Mouse (Mus musculus) retina, embryonic 14.5 days (tissue): ENCODE results near the gene Ndufb4.
A peak's percentile ranks its signal among the peaks of the same experiment; 100 is the strongest.
"Not testable (repeated sequence)": the region's sequence is repeated elsewhere in the genome, so short reads cannot be mapped to it uniquely, and the experiment has no call there.

Experiments used
- DNase-seq: peaks from one replicate; pipeline ENCODE4 v3.0.0-alpha.2; 2015; ENCODE audit warnings: low spot score

The Ndufb4 gene

DNA sequence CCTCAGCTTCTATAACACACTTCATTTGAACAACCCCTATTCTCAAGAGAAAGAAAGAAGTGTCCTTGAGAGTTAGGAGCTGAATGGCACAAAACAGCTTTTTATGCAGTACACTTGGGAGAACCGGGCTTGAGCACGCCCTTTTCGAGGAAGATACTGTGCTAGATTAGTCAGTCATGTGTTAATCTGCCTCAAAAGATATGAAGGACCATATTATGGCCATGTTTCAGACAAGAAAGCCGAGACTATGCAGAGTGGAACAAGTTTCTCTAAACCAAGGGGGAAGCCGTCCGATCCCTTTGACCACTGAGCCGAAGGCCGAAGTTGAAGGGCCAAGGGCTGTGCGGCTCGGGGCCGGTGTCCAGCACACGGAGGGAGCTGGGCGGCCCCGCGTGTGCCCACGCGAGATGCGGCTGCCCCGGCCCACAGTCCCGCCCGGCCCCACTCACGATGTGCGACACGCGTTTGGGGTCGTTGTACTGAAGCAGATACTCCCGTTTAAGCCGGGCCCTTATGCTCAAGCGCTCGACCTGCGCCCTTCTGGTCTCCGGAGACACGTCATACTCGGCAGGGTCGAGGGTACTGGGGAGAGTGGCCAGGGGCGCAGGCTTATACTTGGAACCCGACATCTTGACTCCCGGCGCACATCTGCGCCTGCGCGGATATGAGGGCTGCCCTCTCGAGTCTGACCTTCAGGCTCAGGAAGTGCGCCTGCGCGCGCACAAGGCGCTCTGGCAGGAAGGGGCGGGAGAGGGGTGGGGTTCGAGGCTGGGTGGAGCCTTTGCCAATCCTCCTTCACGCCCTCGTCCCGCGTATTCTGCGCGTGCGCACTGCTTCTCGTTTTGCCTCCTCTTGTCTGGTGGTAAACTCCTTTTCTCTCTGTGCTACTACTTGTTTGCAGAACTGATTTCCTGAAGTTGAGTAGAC, at the start of gene Ndufb4:
Gene Ndufb4, minus strand, starts transcription at position 723 of the 927 bp plus-strand sequence.
- peak; percentile 99 for DNase-seq

DNA sequence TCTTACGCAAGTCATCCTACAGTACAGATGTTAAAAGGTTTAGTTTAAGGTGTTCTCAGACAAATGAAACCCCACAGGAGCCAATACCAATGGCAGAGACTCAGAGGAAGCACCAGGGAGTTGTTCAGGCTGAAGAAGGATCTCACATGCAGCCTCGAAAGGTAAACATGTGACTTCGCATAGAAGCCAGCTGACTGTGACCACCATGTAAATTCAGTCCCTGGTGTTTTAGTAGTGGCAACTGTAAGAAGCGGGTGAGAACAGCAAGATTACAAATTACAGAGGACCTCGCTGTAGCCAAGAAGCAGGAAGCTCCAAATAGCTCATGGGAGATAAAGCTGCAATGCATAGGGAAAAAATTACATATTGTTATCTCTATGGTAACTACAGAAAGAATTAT, 49.6 kb upstream of the Ndufb4 start:
- no peak for DNase-seq

DNA sequence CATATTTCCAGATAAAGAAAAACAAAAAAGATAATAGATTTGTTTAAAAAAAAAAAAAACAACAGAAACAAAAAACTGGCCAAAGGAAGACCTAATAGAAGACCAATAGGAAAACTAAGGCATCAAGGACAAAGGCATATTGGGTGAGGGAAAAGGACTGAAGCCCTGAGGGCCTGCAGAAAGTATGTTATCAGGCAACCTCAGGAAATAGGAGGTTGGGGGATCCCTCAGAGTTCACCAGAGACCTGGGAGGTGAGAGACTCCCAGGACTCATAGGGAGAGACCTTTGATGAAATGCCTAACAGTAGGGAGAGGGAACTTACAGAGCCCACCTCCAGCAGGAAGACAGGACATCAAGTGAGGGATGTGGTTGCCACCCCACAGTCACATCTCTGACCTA, 45.8 kb upstream of the Ndufb4 start:
- DNase-seq: not testable (repeated sequence)

DNA sequence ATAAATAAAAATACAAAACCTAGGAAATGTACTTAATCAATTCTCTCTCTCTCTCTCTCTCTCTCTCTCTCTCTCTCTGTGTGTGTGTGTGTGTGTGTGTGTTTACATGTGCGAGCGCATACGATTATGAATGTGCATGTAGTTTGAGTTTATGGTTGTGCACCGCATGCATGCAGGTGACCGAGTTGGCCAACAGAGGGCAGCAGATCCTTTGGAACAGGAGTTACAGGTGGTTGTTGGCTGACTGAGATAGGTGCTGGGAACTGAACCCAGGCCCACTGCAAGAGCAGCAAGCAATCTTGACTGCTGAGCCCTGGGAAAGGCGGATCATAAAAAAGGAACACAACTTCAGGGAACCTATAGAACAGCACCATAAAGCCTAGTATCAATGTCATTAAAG, 44.5 kb upstream of the Ndufb4 start:
- no peak for DNase-seq

DNA sequence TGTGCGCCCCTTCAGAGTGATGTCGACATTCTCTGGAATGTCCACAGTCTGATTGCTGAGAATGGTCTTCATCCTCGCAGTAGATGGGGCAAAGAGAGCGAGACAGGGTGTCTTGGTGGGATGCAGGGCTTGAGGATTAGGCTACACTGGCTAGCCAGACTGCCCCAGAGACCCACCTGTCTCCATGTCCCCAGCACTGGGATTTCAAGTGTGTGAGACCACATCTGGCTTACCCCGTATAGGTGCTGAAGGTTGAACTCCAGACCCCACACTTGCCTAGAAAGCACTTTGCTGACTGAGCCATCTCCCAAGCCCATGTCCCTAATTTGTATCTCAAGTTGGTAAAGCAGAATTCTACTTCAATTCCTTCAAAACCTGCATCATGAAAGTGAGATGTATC, 43.0 kb upstream of the Ndufb4 start:
- no peak for DNase-seq

DNA sequence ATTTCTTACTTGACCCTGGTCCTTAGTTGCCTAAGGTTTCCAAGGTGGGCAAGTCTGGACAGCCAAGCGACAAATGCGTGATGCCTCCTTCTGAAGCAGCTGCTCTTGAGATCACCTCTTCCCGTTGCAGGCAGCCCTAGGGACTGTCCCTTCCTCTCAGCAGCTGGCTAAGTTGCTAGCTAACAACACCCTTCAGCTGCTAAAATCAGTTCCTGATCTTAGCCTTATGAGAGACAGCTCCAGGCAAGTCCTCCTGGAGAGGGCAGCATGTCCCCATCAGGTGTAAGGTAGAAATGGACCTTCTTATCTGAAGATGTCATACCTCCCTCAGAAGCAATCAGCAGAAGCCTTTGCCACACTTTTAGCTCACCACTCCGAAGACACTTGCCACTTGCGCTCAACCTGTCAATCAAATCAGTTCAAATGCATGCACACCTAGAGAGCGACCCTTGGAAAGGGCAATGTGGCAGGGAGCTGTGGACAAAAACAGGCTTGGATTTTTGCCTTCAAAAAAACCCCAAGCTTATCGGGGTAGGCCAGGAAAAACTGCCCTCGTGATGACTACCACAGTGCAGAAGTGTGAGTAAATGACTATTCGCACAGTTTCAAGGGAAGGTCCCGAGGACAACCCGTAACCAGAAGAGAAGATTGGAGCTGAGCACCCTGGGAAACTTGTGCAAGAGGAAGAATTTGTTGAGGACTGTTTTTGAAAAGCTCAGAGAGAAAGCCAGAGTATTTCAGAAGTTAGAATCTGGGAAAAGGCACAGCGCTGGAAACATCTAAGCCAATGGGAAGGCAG, 36.9 kb upstream of the Ndufb4 start:
- no peak for DNase-seq

DNA sequence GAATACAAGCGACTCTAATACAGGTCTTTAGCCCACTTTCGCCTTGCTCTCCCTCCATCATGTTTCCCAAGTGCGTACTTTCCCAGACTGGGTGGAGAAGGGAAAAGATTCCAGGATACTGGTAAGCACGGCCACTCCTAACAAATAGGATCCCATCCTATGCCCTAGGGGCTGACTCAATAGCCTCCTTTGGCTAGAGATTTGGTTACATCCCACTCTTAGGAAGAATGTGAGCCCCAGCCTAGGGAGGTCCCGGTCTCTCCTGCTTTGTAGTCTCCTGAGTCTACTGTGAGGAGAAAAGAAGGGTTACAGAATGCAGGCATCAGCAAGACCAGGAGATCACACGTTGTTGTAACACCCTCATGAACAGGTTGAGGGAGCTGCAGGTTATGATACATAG, 36.2 kb upstream of the Ndufb4 start:
- no peak for DNase-seq

DNA sequence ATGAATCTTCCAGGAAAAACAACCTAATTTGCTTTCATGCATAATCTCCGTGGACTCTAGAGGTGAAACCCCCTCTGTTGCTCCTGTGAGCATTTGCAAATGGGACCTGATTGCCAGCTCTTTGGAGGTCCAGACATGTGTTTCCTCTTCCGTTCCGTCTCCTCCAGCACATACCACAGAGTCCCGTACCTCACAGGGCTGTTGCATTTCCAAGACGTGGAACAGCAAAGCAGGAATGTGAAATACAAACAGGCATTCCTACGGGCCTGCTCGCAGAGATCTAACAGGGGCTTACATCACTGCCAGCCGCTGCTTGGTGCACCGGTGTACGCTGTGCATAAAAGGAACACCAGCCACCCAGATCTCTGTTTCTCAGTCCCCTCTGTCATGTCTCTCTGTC, 35.7 kb upstream of the Ndufb4 start:
- DNase-seq: no peak

DNA sequence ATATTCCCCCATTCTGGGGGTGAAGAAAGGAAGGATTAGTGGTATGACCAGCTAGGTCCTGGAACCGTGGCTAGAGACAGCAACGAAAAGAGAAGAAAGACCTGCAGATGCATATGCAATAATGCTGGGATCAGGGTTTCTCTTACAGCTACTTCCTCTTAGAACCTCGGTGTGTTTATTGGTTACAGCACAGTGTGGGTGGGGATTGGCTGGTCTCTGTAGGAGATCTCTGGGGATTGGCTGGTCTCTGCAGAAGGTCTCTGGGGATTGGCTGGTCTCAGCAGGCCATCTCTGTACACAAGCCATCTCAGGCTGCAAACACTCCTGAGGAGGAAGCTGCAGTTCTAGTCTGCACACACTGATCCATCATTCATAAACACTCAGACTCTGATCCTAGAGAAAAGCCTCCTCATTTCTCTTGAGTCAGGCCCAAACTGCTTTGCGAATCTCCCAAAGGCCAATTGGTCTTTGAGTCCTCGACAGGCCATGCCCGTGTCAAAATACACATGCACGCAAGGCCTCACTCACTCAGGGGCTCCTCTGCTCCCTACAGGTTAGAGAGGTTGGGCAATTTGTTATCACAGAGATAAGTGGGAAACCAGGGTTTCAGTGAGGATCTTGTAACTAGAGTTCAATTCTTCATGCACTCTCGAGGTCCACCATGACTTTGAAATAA, 35.1 kb upstream of the Ndufb4 start:
- DNase-seq: no peak

DNA sequence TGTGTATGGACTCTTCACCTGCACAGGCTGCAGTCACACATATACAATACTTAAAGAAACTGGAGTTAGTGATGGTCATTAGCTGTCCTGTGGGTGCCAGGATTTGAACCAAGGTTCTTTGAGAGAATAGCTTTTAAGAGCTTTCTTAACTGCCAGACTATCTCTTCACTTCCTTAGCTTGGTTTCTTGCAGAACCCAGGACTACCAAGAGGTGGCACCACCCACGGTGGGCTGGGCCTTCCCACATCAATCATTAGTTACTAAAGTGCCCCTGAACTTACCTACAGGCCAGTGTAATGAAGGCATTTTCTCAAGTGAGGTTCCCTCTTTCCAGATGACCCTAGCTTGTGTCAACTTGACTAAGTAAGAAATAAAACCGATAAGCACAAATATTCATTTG, 33.9 kb upstream of the Ndufb4 start:
- no peak for DNase-seq

DNA sequence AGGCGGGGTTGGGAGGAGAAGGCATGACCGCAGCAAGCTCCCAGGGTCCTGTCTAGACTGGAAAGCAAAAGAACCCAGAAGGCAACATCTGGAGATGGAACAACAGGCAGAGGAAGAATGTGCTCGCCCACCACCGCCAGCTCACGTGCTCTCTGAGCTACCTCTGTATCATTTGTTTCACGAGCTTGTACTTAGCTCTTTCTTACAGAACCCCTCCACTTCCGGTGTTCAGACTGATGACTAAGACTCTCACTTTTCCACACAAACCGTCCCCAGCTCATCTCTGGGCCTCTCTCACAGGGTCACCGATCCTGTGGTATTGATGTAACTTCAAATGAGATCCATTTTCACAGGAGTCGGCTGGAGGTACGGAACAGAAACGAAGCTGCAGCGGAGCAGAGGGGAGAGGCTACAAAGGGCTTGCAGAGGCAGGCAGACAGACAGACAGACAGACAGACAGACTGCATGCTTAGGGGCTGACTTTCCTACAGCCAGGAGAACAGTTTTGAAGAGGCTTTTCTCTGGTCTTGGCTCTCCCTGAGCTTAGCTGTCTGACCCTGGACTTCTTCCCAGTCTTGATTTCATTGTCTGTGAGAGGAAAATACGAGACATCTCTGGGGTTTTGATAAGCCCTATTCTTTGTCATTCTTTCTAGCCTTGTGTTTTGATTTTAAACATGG, 33.2 kb upstream of the Ndufb4 start:
- DNase-seq: no peak

DNA sequence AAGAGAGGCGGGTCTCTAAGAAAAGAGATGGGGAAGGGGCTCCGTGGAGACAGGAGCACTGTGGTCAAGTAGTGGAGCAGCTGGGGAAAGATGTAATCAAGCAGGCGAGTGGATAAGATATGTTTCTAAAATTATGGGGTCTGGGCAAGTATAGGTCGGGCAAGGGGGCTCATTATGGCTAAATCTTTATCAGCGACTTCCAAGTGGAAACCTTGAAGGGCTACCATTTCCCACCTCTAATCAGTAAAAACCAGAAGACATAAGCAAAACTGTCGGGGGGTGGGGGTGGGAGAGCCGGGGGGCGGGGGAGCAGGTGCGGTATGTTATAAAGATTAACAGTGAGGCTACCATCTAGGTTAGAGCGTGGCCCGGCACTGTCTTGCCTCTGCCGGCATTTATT, 32.6 kb upstream of the Ndufb4 start:
- no peak for DNase-seq

DNA sequence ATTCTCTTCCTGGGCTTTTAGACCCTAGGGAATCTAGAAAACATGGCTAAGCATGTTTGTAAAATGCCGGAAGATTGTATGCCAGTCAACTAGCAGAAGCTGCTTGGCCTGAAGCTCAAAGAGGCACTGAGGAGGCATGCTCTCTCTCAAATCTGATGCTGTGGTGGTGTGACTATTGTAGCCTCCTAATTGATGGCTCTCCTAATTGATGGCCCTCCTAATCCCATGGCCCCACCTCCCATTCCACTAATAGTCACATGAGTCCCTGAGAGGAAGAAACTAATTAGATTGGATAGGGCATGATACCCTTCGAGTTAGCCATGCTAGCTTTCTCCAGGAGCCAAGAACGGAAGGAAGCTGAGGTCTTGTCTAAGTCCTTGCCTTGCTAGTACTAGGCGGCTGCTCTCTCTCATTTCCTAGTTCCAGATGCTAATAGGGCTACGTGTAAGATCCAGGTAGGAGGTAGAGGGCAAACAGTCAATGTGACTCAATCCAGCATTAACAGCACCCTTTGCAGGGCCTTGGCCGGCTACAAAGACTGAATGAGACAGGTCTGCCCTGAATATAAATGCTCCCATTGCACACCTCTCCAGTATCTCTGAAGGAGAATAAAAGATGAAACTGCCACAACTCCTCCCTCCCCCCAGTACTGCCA, 31.8 kb upstream of the Ndufb4 start:
- DNase-seq: peak; percentile 65

DNA sequence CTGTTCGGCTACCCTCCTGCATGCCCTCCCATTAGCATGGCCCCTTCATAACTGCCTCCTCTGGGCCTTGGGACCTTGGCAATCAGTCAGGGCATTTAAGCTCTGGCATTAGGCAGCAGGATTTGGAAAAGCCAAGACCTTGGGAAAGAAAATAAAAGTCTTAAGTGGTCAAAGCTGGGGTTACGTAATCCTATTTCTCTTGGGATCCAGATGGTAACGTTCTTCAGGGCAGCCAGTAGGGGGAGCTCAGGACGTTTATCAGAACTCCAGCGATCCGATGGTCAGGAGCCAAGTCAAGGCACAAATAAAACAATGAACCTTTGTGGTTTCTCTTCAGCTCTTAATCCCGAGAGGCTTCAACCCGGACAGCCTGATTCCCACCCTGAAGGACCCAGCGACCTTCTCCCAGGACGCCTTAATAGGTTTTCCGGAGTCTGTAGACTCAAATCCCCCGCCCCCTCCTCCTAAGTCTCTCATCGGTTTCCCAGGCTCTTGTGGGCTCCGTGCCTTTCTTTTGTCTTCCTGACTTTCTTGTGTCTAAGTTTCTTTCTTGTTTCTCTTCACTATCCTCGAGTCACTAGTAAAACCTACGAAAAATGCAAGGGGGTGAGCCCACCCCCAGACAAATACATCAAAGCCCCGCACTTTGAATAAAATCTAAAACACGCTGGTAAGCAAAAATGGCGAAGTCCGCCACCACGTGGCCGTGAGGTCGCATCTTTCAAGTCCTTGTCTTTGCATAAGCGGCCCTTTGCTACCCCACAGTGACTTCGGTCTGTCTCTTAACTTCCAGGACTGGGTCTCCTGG, 30.6 kb upstream of the Ndufb4 start:
- peak; percentile 97 for DNase-seq

DNA sequence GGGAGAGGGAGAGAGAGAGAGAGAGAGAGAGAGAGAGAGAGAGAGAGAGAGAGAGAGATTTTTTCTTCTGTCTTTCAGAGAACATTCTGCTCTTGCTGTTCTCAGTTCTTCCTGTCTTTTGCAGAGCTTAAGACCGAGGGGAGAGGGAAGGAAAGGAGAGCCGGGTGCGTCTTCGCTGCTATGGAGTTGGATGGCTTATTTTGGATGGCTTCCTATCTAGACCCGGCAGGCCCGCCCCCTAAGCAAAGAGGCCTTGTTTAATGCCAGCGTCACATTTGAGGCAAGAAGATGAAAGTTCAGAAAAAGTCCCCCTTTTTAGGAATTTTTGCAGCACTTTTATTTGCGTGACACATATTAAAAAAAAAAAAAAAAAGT, 30.0 kb upstream of the Ndufb4 start:
- DNase-seq: no peak

DNA sequence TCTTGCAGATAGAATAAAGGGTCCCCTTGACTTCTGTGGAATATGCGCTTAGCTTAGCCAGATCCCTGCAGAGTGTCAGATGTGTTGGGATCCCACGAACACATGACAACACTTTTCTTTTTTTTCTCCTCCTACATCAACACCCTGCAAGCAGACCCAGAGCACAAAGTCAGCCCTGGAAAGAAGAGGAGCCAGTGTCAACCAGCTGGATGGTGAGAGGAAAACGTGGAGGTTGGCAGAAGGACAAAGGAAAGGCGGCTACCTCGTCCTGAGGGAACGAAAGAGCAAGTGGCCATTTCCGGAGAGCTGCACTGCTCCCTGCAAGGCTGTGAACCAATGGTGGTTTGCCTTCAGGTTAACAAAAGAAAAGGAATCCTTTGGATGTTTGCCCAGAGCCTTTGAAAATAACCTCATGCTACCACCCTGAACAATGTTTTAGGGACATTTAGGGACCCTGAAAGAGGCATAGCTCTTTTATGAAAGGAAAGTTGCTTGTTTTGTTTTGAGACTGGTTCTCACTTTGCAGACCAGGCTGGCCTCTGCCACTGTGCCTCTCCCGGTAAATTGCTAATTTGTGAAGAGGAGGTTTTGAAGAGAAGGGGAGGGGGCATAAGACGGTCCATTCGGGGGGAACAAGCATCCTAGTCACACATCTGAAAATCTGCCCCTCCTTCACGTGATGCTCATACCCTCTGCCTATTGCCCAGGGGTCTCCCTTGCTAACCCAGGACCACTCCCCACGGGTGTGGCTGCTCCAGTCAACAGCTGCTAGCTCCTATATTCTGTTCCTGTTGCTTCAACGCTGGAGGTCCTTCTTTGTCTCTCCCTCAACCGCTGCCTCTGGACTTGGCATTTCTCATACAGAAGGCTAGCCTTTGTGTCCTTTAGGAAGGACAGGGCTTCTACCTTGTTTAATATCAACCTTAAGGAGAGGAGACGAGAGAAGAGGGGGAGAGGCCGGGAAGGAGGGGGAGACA, 29.2 kb upstream of the Ndufb4 start:
- DNase-seq: peak; percentile 50

DNA sequence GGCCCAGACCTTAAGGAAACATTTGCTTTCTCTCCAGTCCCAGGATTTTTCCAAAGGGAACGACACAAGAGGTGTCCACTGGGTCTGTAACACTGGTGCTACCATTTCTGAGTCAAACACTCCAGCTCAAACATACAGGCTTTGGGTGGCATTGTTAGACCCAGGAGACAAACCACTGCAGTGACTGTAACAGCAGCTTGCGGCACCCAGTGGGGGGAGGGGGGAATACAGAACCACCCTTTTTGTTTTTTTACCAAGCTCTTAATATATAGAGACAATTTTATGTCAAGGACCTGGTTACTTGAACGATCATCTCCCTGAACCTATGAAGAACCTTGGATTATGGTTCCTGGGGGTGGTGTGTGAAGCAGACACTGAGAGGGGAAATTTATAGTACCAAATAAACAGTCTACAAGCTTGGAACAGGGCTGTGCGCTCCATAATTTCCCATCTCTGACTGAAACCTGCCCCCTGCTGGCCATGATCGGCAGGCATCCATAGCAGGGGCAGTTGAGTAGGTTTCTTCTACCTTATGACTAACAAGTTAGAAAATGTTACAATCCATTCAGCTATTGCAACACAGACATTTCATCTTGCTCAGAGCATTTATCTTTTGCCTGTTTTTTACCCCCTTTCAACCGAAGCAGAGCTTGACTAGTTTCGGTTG, 28.2 kb upstream of the Ndufb4 start:
- DNase-seq: peak; percentile 85

DNA sequence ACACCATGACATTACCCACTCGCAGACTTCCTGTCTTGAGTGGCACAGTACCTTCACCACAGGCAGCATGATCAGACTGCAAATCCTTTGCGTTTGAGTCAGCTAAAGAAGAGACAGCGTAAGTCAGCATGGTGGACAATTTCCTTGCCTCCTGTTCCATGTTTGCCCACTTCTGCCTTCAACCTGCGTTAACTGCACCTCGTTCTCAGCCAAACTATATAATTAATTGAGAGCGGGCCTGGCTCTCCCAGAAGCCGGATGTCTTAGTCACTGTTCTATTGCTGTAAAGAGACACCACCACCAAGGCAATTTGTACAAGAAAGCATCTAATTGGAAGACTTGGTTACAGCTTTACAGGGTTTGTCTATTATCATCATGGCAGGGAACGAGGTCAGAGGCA, 26.6 kb upstream of the Ndufb4 start:
- DNase-seq: no peak

DNA sequence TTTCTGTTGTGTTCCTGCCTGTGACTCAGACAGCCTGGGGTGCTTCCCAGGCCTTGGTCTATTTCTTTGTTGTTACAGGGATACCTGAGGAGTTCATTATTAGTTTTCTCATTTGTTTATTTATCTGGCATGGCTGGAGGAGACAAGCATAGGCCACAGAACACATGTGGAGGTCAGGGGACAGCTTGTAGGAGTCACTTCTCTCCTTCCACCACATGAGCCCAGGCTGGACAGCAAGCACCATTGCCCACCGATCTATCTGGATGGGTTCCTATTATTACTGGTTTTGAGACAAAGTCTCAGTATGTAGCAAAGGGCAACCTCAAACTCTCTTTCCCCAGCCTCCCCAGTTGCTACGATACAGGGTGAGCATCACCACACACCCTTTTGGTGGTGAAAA, 26.0 kb upstream of the Ndufb4 start:
- DNase-seq: no peak
